ENCODE assay signal across 9 mouse cellular contexts in genomic region chr4:150248009-150248408, GRCm38 (mm10). TPM values are rescaled to one million over a fixed set of nuclear protein-coding genes. Genes with fewer than 3 reads are reported as not detected.
DNase-seq lines count a peak whose midpoint lies in the region; ATAC-seq and TF ChIP-seq lines count a peak whose summit lies in the region.
"Had no signal": no experiment of that assay in that cellular context is flagged by ENCODE, and none has a peak within 500 bp of the region (broad histone marks: within the 10 kb centered on the region; RNA-seq: fewer than 3 reads in every experiment).

No protein-coding gene starts in this region.

- TF ChIP-seq POLR2A in thymus, adult 2 months (IDR thresholded peaks at IDR 0.05; ENCODE audit: control insufficient read depth, extremely low read depth, insufficient read depth, low read length, poor library complexity): no peak

- H3K36me3 ChIP-seq in G1E (replicated peaks): peaks cover 96% of the 10 kb centered on the region
- peaks cover 51% of the 10 kb centered on the region for H3K36me3 ChIP-seq in liver, embryonic 14.5 days (replicated peaks; ENCODE audit: control insufficient read depth, insufficient read depth, low read depth)
- peaks cover 62% of the 10 kb centered on the region for H3K36me3 ChIP-seq in thymus, adult 2 months (ENCODE audit: control insufficient read depth, insufficient read depth, low read length)

- H3K27ac ChIP-seq in liver, embryonic 14.5 days: no peak overlapping the region
- no peak overlapping the region for H3K27ac ChIP-seq in thymus, adult 2 months (ENCODE audit: control insufficient read depth, insufficient read depth, low read length)
- H3K27ac ChIP-seq: embryonic facial prominence, embryonic 15.5 days had no signal

- H3K4me2 ChIP-seq in liver, embryonic 14.5 days (ENCODE audit: low read depth): no peak overlapping the region
- H3K4me2 ChIP-seq: embryonic facial prominence, embryonic 15.5 days had no signal

- peak; percentile 84 for DNase-seq in 3T3-L1 (ENCODE audit: low read depth, low spot score)
- peak; percentile 54 for DNase-seq in G1E (ENCODE audit: low spot score)
- DNase-seq in cerebellum, adult 8-10 months: peak; percentile 79
- DNase-seq in gastrocnemius, adult 18-20 months (ENCODE audit: low spot score): peak; percentile 75
- DNase-seq in kidney, adult 8-10 months: peak; percentile 50 to 71
- DNase-seq in liver, embryonic 14.5 days (ENCODE audit: low read depth in 3 of 3, low spot score in 3 of 3): peak in 1 of 3 experiments; percentile 37
- peak; percentile 55 to 63 for DNase-seq in natural killer cell, adult 2 months (ENCODE audit: low spot score in 2 of 2)
- DNase-seq in thymus, adult 2 months: peak; percentile 65

- no peak for TF ChIP-seq EP300 in liver, embryonic 14.5 days (IDR thresholded peaks at IDR 0.05; ENCODE audit: low read depth)

- H3K9me3 ChIP-seq in G1E (replicated peaks): no peaks in the 10 kb centered on the region
- no peaks in the 10 kb centered on the region for H3K9me3 ChIP-seq in liver, embryonic 14.5 days (ENCODE audit: control insufficient read depth, low read length)
- H3K9me3 ChIP-seq: embryonic facial prominence, embryonic 15.5 days had no signal

- peaks cover 45% of the 10 kb centered on the region for H3K4me1 ChIP-seq in G1E (ENCODE audit: insufficient read depth, low read depth, low read length)
- no peaks in the 10 kb centered on the region for H3K4me1 ChIP-seq in liver, embryonic 14.5 days (replicated peaks; ENCODE audit: control insufficient read depth in 2 of 2, insufficient read depth in 2 of 2, low read length in 1 of 2)
- peaks cover 1% of the 10 kb centered on the region for H3K4me1 ChIP-seq in thymus, adult 2 months (replicated peaks; ENCODE audit: control insufficient read depth, insufficient read depth, low read length)

- H3K4me3 ChIP-seq in G1E (ENCODE audit: low read depth, low read length): no peak overlapping the region
- H3K4me3 ChIP-seq in liver, embryonic 14.5 days (ENCODE audit: insufficient read depth in 1 of 2, low read depth in 2 of 2, low read length in 2 of 2): no peak overlapping the region
- no peak overlapping the region for H3K4me3 ChIP-seq in thymus, adult 2 months (ENCODE audit: control insufficient read depth, insufficient read depth, low read length)
- H3K4me3 ChIP-seq: embryonic facial prominence, embryonic 15.5 days had no signal

- peak; percentile 56; the same call in 1 of the 2 replicates for ATAC-seq in G1E (ENCODE audit: extremely low read depth, insufficient number of reproducible peaks, low FRiP score, poor library complexity, severe bottlenecking)
- ATAC-seq in liver, embryonic 14.5 days (ENCODE audit: insufficient read depth): peak; percentile 44; the same call in 1 of the 2 replicates

- TF ChIP-seq CTCF in G1E (IDR thresholded peaks at IDR 0.05; ENCODE audit: low read depth, low read length): peak; percentile 91
- TF ChIP-seq CTCF in liver, embryonic 14.5 days (IDR thresholded peaks at IDR 0.05; ENCODE audit: low read depth): peak; percentile 98
- TF ChIP-seq CTCF in thymus, adult 2 months (IDR thresholded peaks at IDR 0.05; ENCODE audit: borderline replicate concordance, control insufficient read depth, extremely low read depth, insufficient read depth, low read length, poor library complexity): peak; percentile 76; the same call in 1 of the 2 replicates

- H3K9ac ChIP-seq in liver, embryonic 14.5 days (replicated peaks): no peak overlapping the region
- H3K9ac ChIP-seq: embryonic facial prominence, embryonic 15.5 days had no signal

- H3K27me3 ChIP-seq in G1E (ENCODE audit: insufficient read depth, low read length): no peaks in the 10 kb centered on the region
- H3K27me3 ChIP-seq in liver, embryonic 14.5 days (ENCODE audit: control insufficient read depth, insufficient read depth, low read length): no peaks in the 10 kb centered on the region
- no peaks in the 10 kb centered on the region for H3K27me3 ChIP-seq in thymus, adult 2 months (ENCODE audit: control insufficient read depth, insufficient read depth, low read length)
- H3K27me3 ChIP-seq: embryonic facial prominence, embryonic 15.5 days had no signal

- WGBS in liver, embryonic 14.5 days (ENCODE audit: insufficient replicate concordance): 57% methylated on average over 5 of the region's 5 CpGs
- WGBS in thymus, adult 2 months: 76% methylated on average over 5 of the region's 5 CpGs

RNA-seq across cellular contexts. Expression of gene Eno1, which starts 11.5 kb away (rescaled TPM):
- 705 and 806 TPM in 2 replicates for total RNA-seq in G1E (2014; fragmentation: Nextera tagmentation)
- 688 and 864 TPM in 2 replicates for total RNA-seq in G1E (2017)
- polyA plus RNA-seq in G1E (2012): 1,261 and 1,939 TPM in 2 replicates
- total RNA-seq in gastrocnemius, adult 18-20 months (2021): 10 to 100 TPM; 59.3 to 62.6 TPM
- polyA plus RNA-seq in liver, embryonic 14.5 days (2012; rRNA removed): 167 and 215 TPM in 2 replicates
- polyA plus RNA-seq in liver, embryonic 14.5 days (2014; fragmentation: Nextera tagmentation; extraction: Ambion mirVana): 451 and 488 TPM in 2 replicates
- polyA plus RNA-seq in thymus, adult 2 months (2012; rRNA removed): 296 and 344 TPM in 2 replicates

RNA-seq across cellular contexts. Expression of gene Rere, which starts 33.4 kb away (rescaled TPM):
- total RNA-seq in G1E (2014; fragmentation: Nextera tagmentation) (154 and 173 TPM in 2 replicates), G1E (2017) (17.4 and 18.6 TPM in 2 replicates)
- polyA plus RNA-seq in G1E (2012): 329 and 361 TPM in 2 replicates
- 10 to 100 TPM; 66.1 to 70.4 TPM for total RNA-seq in gastrocnemius, adult 18-20 months (2021)
- 4.8 and 5.6 TPM in 2 replicates for polyA plus RNA-seq in liver, embryonic 14.5 days (2012; rRNA removed)
- 5.1 and 8.8 TPM in 2 replicates for polyA plus RNA-seq in liver, embryonic 14.5 days (2014; fragmentation: Nextera tagmentation; extraction: Ambion mirVana)
- polyA plus RNA-seq in thymus, adult 2 months (2012; rRNA removed): 52.5 and 62.1 TPM in 2 replicates

RNA-seq across cellular contexts. Expression of gene Car6, which starts 46.9 kb away (rescaled TPM):
- total RNA-seq in G1E (2014; fragmentation: Nextera tagmentation): not detected in 2 replicates
- not detected in 2 replicates for total RNA-seq in G1E (2017)
- not detected in 2 replicates for polyA plus RNA-seq in G1E (2012)
- total RNA-seq in gastrocnemius, adult 18-20 months (2021): not detected
- 0.02 and 0.17 TPM in 2 replicates for polyA plus RNA-seq in liver, embryonic 14.5 days (2012; rRNA removed)
- 0.09 TPM in 1 of 2 replicates, not detected in the other for polyA plus RNA-seq in liver, embryonic 14.5 days (2014; fragmentation: Nextera tagmentation; extraction: Ambion mirVana)
- 0.31 and 0.40 TPM in 2 replicates for polyA plus RNA-seq in thymus, adult 2 months (2012; rRNA removed)
